Mouse (Mus musculus) thymus, postnatal 4 days (tissue): ENCODE data around the gene Stk32c.

ENCODE experiments used
- DNase-seq: peaks from one replicate; pipeline ENCODE4 v3.0.0; 2021

The Stk32c gene

DNA sequence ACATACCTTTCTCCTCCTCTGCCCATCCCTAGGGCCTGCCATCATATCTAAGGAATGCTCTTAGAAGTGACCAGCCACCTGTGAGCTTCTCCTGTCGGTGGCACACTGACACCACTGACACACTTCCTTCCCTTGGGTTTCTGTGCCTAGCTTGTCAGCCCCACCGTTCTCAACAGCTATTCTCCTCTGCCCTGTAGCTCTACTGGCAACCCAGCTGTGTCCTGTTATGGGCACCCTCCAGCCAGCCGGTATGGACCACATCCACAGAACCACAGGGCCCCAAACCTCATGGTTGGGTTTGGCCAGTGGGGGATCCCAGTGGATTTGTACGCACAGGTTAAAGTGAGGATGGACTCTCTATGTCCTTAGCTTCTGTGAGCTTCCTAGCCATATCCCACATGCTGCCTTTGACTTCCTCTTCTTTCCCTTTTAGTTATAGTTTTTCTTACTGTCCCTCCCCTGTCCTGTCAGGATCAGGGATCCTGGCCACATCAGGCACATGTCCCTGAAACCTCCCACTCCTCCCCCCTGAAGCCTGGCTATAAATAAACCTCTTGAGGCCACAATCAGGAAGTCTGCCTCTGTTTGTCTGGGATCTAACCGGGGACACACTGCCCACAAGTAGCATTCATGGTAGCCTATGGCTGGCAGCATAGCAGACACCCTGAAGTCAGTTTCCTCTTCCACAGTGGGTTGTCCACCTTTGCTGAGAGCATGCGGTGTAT is 15.5 kb upstream of the Stk32c start:
- DNase-seq = peak; percentile 13

DNA sequence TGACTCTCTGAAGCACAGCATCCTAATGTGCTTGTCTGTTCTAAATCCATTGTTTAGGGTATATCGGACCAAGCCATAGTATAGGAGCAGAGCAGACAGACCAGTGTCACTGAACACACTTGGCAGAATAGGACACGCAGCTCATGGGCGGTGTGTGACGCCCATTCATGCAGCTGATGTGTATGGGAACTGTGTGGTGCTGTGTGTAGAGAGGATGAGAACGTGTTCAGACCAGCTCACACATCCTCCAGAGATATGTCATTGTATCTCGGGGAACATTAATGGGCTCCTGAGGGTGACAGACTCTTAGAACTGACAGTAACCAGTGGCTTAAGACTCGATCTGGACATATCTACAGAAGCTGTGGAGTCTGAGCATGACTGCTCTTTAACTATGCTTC is 13.3 kb upstream of the Stk32c start:
- peak; percentile 6 for DNase-seq

DNA sequence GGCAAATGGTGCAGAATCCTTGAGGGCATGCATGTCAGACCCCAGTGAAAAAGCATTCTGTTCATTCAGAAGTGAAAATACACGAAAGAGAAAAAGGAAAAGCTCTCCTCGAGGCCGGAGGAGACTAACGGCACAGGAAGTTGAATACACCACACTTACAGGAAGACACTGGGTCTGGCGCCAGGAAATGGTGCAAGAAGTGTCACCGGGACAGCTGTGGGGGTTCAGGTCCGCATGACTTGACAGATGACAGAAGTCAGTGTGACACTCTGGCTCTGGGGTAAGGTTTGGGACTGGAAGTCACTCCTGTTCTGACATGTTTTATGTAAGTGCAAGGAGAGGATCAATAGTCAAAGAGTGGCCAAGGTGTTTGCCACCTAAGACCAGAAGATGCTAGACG is 11.6 kb upstream of the Stk32c start:
- DNase-seq = peak; percentile 69

DNA sequence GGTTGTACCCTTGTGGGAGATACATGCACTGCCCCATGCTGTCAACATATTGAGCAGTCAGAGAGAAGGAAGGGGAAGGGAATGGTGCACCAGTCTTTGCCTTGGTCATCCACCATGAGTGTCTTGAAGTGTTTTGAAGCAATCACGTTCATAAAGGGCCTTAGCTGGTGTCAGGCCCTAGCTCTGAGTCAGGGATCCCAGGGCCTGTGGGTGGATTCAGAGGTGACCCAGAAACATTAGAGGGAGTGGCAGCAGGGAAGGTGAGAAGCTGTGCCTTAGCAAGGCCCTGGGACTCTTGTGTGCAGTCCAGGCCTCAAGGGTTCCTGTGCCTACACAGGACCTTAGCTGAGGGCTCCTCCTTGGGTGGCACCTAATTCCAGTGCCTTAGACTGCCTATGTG is 11.0 kb upstream of the Stk32c start:
- DNase-seq = peak; percentile 35

DNA sequence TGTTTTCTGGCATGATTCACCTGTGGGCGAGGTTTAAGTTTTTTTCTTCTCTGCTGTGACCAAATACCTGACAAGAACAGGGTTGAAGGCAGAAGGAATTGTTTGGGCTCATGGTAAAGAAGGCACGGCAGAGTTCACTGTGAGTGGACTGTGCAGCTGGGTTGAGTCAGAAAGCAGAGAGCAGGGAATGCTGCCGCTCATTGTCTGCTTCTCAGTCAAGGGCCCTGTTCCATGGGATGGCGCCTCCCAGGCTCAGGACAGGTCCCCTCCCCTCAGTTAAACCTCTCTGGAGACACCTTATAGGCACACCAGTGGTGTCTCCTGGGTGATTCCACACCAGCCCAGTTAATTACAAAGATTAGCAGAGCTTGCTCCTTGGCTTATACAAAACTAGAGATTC is 9.2 kb upstream of the Stk32c start:
- peak; percentile 8 for DNase-seq

DNA sequence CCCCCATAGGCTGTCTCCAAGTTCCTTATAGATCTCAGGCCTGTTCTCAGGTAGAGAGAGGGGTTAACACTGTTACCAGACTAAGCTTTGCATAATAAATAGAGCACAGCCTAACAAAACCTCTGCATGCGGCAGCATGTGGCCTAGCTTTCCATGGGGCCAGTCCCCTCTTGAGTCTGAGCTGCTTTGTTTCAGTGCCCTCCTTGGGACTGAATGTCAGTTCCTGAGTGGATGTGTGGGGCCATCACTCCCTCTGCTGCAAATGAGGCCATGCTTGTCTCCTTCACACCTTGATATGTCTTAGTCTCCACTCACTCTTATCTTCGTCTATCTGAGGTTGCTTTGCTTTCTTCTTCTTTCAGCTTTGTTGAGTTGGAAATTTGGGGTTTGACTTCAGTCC is 8.7 kb upstream of the Stk32c start:
- DNase-seq = peak; percentile 8

DNA sequence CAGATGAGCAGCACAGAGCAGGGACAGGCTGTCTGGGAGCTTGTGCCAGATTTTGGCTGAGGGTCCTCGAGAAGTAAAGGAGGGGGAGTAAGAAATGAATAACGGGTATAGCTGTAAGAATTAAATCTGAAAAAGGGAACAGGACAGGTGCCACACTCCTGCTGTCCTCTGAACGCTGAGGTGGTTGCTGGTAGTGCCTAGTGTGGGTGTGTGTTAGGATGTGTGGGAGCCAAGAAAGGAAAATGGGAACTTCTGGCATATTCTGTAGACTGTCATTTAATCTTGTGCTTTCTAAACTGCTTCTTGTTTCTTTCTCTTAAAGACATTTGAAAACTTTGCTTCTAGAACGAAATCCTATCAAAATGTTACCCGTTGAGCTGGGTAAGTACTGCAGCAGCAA is 8.0 kb upstream of the Stk32c start:
- no peak for DNase-seq

DNA sequence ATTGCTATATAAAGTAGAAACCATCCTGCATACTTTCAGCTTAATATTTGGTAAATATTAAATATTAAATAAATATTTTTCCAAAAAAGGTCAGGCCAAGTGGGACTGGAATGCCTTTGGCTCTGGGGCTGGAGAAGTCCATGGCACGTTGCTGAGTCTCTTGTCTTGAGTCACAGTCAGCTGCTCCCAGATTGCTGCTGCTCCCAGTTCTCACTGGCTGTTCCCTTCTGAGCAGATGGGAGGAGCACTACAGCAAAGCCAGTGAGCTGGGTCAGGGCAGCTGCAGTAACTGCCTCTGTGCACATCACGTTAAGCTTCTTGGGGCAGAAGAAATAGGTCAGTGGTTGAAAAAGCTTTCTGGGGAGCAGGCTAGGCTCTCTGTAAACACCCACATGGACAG is 7.2 kb upstream of the Stk32c start:
- peak; percentile 30 for DNase-seq

DNA sequence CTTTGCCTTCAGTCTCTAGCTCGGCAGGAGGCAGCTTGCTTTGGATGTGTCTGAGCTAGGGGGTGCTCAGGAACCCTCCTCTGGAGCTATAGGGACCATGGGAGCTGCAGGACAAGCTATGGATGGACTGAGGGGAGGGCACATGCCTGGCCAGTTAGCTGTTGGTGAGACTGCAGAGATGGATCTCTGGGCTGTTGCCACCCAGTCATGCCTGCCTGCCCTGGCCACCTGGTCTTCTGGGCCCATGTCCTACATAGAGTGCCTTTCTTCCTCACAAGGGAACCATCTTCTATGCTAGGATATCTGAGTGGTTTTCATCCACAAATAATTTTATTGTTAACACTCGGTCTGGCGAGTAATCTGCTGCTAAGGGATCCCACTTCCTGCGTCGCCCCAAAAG is 6.4 kb upstream of the Stk32c start:
- peak; percentile 4 for DNase-seq

DNA sequence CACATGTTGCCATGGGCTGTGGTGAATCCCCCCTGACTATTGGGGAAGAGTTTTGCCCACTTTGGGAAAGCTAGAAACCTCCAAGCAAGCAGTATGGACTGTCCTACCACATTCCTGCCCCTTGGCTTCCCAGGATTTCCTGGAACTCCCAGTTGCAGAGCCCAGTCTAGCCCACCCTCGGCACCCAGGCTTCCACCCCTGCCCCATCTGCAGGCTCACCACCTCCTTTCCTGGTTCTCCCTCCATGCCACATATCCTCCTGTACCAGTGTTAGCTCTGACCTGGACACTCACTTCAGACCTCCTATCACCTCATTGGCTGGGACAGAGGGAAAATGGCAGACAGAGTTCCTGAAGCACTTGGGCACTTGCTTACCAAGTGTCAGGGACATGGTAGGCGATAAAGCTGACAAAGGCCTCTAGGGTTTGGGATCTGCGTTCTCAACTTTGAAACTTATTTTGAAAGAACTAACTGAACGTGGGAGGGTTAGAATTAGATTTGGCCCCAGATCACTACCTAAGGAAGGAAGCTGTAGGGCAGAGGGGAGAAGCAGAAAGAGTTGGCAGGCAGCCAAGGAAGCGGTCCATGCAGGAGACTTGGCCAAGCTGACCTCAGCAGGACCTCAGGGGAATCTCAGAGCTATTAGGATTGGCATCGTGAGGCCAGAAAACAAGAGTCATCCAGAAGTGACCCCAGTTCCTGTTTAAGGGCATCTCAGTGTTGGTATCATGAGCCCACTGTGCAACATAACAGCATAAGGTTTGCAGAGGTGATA is 5.7 kb upstream of the Stk32c start:
- peak; percentile 9 for DNase-seq

DNA sequence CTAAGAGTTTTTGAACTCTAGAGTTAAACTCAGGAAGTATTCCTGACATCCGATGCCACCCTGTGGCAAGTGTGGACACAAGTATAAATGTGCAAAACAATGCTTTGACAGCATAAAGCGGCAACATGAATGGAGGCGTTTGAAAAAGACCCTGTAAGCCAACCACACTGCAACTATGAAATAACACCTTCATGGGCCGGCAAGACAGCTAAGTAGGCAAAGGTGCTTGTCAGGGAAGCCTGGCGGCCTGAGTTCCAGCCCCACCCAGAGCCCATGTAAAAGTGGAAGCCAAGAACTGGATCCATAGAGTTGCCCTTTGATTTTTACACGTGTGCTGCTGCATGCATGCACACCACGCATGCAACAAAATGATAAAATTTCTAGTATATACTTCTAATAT is 3.9 kb upstream of the Stk32c start:
- DNase-seq = peak; percentile 6

DNA sequence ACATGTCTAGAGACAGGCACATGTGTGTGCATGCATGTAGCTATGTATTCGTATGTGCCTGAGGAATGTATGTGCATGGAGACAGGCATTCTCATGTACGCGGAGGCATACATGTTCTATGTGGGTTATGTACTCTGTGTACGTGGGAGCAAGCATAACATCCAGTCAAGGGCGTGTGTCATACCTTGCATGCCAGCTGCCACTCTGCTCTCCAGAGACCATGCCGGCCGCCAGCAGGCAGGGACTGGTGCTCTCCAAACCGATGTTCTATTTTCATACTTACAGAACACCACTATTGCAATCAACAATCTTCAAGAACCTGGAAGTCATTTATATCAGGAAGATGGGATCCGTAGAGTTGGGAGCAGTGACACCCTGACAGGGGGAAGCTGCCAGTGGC is 3.4 kb upstream of the Stk32c start:
- DNase-seq = peak; percentile 5

DNA sequence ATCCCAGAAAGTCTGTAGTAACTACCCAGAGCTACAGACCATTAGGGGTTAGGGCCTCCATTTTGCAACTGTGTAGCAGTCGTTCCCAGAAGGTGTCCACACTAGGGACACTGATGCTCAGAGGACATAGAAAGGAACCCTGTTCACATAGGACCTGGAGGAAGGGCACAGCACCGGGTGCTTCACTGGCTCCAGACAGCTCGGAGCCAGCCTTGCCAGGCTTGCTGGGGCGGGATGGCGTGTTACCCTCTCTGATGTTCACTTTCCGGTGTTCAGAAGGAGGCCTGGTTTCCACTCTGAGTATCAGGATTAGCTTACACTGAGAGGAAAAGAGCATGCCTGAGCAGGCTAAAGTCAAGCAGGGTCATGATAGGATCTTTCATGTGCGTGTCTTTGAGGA is 2.8 kb upstream of the Stk32c start:
- DNase-seq = no peak

DNA sequence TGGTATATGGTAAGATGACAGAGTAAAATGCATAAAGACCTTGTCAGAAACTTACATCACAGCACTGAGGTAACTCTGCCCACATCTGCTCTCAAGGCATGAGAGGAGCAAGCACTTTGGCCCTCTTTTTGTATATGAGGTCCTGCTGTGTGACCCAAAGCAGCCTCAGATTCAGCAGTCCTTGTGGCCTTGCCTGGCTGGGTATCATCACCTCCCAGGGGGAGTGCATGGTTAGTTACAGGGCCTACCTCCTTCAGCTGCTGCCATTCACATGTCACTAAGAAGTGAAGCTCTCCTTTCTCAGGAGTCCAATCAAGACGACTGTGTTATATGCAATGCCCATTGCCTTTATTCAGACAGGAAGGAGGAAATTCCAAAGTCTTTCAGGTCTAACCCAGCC is 2.4 kb upstream of the Stk32c start:
- no peak for DNase-seq

DNA sequence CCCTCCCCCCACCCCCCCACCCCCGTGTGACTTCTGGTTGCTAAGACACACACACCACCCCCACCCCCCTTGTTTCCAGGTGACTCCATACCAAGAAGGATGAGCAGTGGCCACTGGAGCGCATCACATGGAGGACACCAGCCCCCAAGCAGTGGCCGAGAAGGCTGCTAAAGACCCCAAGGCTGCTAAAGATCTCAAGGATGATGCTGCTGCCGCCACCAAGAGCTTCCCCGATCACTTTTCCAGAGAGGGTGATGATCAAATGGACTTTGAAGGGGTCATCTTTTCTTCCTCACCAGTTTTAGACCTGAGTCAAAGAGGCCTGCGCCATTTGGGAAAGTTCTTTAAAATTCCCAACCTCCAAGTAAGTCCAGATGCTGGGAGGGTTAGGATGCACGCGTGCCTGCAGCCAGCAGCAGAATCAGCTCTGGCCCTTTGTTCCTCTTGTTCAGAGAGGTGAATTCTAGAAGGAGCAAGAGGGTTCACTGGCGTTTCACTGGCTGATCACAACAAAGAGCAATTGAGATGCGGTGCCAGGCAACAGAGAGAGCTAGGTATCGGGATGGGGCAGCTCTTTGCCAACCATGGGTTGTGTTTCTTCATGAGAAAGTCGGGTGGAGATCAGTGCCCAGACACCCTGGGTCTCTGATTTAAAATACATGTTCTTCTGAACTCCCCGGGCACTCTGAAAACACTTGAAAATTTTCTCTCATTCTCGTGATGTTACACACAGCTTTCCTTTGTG is 1.7 kb upstream of the Stk32c start:
- DNase-seq = peak; percentile 7

DNA sequence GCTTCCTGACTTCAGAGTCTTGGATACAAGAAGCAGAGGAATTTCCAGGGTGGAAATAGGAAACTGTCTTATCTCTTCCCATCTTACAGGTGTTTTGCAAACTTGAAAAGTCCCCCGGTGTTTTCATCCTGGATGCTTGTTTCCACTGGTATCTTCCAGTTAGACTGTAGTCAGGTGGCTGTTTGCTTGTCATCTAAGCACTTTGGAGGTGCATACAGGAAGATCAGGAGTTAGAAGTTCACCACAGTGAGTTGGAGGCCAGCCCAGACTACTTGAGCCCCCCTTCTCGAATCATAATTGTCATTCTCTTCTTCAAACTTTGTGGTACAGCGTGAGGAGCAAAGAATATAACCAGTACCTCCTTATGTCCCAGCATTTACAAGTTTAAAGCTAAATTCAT is 1.1 kb upstream of the Stk32c start:
- peak; percentile 4 for DNase-seq

DNA sequence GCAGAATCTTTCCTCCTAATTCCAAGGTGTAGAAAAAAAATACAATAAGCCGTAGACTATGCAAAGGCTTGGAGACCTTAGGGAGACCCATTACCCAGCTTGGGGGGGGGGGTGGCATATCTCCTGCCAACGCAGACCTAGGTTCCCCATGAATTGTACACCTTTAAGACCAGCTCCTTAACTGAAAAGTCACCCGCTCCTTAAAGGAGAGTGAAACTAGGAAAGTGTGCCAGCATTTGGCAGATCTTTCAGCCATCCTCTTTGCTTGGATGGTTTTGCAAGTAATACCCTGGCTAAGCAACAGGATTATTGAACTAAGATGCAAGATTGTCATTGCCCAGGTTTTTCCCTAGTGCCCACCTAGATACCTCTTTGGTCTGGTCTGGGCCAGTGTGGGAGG is 644 bp upstream of the Stk32c start:
- DNase-seq = peak; percentile 7

DNA sequence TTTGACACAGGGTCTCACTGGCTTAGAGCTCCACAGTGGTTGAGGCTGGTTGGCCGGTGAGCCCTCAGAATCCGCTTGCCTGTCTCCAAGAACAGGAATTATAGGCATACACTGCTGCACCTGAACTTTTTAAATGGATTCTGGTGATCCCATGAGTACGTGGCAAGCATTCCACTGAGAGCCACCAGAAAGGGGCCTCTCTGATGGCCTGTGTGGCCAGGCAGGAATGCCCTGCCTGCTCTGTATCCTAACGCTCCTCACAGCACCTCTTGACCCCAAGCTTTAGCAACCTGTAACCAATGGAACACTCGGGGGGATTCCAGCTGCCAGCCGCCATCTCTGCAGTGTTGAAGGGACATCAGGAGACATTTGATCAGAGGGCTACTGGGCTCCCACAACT is 1.3 kb downstream of the Stk32c start:
- peak; percentile 9 for DNase-seq

DNA sequence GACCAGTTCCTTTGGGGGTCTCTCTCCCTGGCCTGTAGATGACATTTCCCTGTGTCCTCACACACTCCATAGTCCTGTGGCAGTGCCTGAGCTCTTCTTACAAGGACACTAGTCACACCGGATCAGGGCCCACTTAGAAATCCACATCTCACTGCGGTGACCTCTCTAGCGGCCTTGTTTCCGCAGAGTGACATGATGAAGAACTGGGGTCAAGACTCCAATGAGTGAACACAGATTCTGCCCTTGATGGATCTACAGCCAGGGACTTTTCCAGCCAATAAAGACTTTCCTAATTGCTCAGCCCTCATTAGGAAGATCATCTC is 4.4 kb downstream of the Stk32c start:
- no peak for DNase-seq

DNA sequence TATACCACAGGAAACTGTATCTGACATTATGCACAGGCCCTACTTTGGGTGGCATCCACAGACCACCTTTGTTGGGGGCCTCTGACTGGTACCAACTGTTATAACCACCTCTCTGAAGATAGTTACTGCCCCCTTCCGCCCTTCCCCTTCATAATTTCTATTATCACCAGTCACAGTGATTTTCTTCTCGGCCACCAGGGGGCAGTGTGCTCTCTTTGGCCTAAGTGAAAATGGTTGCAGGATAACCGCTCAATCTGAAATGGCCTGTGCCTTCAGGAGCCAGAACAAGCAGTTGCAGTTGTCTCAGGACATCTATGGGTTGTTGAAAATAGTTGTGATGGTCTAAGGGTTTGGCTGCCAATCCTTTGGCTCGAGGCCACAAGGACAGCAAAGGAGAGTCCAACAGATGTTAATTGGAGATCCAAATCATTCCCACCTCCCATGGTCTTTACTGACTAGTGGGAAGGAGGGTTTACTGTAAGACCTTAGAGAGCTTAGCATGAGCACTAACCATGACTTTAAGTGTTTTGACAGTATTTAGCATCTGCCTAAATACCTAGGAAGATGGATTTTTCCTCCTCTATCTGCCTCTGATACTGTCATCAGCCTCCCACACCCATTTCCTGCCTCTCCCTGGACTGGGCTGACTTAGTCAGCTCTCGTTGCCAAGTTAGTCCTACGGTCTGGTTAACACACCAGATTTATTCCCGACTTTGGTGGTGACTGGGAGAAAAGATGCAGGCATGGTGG is 4.9 kb downstream of the Stk32c start:
- peak; percentile 76 for DNase-seq

DNA sequence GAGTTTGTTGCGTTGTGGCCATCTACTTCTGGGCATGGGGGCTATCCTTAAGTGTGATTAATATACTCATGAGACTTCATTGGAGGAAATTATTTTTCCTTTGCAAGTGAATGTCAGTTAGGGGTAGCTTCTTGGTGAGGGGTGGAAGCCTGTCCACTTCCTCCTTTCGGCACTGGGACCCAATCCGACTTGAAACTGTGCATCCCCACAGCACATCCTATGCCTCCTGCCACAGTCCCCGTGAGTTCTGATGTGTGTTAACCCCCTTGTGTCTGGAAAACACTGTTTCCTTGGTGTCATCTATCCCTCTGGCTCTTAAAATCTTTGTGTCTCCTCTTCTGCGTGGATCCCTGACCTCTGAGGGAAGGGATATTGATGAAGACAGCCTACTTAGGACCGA is 11.9 kb downstream of the Stk32c start:
- DNase-seq = no peak

DNA sequence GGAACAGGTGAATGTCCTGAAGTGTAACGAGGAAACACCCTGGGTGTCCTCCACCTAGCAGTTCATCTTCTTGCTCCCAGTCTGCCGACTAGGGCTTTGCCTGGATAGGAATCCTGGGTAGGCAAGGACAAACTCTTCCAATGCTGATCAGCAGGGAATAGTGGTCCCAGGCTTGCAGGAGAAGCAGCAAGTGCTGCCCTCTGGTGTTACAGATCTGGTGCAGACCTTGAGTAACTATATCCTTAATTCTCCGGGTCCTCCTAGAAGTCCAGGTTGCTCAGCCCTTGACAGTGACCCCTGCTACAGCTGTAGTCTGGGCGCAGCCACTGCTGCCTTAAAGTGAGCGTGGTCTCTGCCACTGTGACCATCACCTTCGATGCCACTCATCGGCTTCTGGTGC is 13.0 kb downstream of the Stk32c start:
- DNase-seq = no peak

DNA sequence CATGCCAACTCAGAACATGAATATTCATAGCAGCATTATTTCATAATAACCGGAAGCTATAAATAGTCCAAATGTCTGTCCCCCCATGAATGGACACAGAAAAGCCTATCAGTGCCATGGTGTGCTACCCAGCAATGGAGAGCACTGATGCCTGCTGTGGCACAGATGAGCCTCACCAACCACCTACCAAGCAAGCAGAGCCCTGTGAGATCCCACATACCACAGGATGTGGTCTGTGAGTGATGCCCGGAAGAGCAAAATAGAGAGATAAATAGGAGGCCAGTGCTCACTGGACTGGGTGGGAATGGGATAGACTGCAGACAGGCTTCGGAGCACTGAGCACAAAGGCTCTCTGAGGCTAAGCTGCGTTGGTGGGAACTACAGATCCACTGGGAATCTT is 16.1 kb downstream of the Stk32c start:
- DNase-seq = no peak
